Mouse (Mus musculus) forebrain, embryonic 10.5 days (tissue): ENCODE results near the gene Med26. TPM values are rescaled to one million over a fixed set of nuclear protein-coding genes. Genes with fewer than 3 reads are reported as not detected.

Experiments used
- DNase-seq: peaks from one replicate; pipeline ENCODE4 v3.0.0-alpha.2; 2017; ENCODE audit warnings: low spot score; ENCODE audit errors: extremely low spot score
- H3K27ac ChIP-seq: fragments of 300-500 bp; sonication (generic); 2 replicates; pipeline ENCODE4 v1.5.1; 2016; ENCODE audit warnings: mild to moderate bottlenecking
- H3K27me3 ChIP-seq: fragments of 300-500 bp; sonication (generic); 2 replicates; pipeline ENCODE4 v1.6.1; 2016; ENCODE audit warnings: mild to moderate bottlenecking; ENCODE audit not compliant: poor library complexity, severe bottlenecking
- H3K36me3 ChIP-seq: fragments of 300-500 bp; sonication (generic); replicated peaks from 2 replicates; pipeline ENCODE4 v1.6.1; 2016; ENCODE audit warnings: mild to moderate bottlenecking, moderate library complexity
- H3K4me1 ChIP-seq: fragments of 300-500 bp; sonication (generic); 2 replicates; pipeline ENCODE4 v1.6.1; 2016
- H3K4me3 ChIP-seq: fragments of 300-500 bp; sonication (generic); 2 replicates; pipeline ENCODE4 v1.5.1; 2016; ENCODE audit warnings: mild to moderate bottlenecking, moderate library complexity
- H3K9me3 ChIP-seq: fragments of 300-500 bp; sonication (generic); 2 replicates; pipeline ENCODE4 v1.6.1; 2016; ENCODE audit warnings: mild to moderate bottlenecking, moderate library complexity
- WGBS: fragments of 180-500 bp; shearing (Covaris S2); methylation state at CpG from one replicate; pipeline ENCODE4 v1.1.7; 2016; 5-methylcytosine and 5-hydroxymethylcytosine counted together
- polyA plus RNA-seq: library from polyadenylated mRNA; unstranded; fragments of >200 nt; fragmentation: Nextera tagmentation; extraction: Ambion mirVana; gene quantifications from 2 replicates; pipeline ENCODE4 v1.2.1, GENCODE M21; 2016

The Med26 gene
- polyA plus RNA-seq, 1 experiment from 2014 or later, result 20.1 TPM

- Histone ChIP-seq H3K9me3 (no peaks in the 10 kb centered on the region; the same call in 1 of the 2 replicates), H3K36me3 (peaks cover 38% of the 10 kb centered on the region), H3K27me3 (no peaks in the 10 kb centered on the region), H3K4me3 (no peak overlapping the region), H3K4me1 (peaks cover 16% of the 10 kb centered on the region), H3K27ac (no peak overlapping the region)
- DNase-seq, result no peak
Observed at GRCm38 (mm10) chr8:72521888-72522287, 26.2 kb downstream of the Med26 start.

- peaks cover 35% of the 10 kb centered on the region for H3K36me3 ChIP-seq
- 0 out of 2 replicates have a peak overlapping the region, but pooled peaks have one; percentile 73 for H3K27ac ChIP-seq
- 75% methylated on average over 7 of the region's 7 CpGs for WGBS
- H3K4me1 ChIP-seq, result peaks cover 16% of the 10 kb centered on the region
- H3K27me3 ChIP-seq, result no peaks in the 10 kb centered on the region
- no peak overlapping the region for H3K4me3 ChIP-seq
- H3K9me3 ChIP-seq, result no peaks in the 10 kb centered on the region
- DNase-seq, result no peak
Observed at GRCm38 (mm10) chr8:72517421-72517988, 30.6 kb downstream of the Med26 start.

- peaks cover 25% of the 10 kb centered on the region for H3K36me3 ChIP-seq
- no peaks in the 10 kb centered on the region for H3K27me3 ChIP-seq
- no peak overlapping the region for H3K27ac ChIP-seq
- peaks cover 11% of the 10 kb centered on the region for H3K4me1 ChIP-seq
- WGBS, result 90% methylated on average over 1 of the region's 1 CpGs
- no peak overlapping the region for H3K4me3 ChIP-seq
- DNase-seq, result no peak
- H3K9me3 ChIP-seq, result no peaks in the 10 kb centered on the region
Observed at GRCm38 (mm10) chr8:72513158-72513557, 34.9 kb downstream of the Med26 start.

- H3K4me1 ChIP-seq, result peaks cover 6% of the 10 kb centered on the region
- H3K9me3 ChIP-seq, result no peaks in the 10 kb centered on the region
- no peak overlapping the region for H3K27ac ChIP-seq
- peaks cover 23% of the 10 kb centered on the region for H3K36me3 ChIP-seq
- no peaks in the 10 kb centered on the region for H3K27me3 ChIP-seq
- no peak overlapping the region for H3K4me3 ChIP-seq
- no peak for DNase-seq
- 94% methylated on average over 1 of the region's 1 CpGs for WGBS
Observed at GRCm38 (mm10) chr8:72512648-72513047, 35.4 kb downstream of the Med26 start.

GRCm38 (mm10) chr8:72507505-72507904 is 40.6 kb downstream of the Med26 start:
- Histone ChIP-seq H3K4me1 (no peaks in the 10 kb centered on the region), H3K9me3 (no peaks in the 10 kb centered on the region), H3K27ac (no peak overlapping the region), H3K36me3 (peaks cover 17% of the 10 kb centered on the region), H3K4me3 (no peak overlapping the region), H3K27me3 (no peaks in the 10 kb centered on the region)
- whole genome bisulfite sequencing, result 92% methylated on average over 1 of the region's 1 CpGs
- DNase-seq, result no peak

GRCm38 (mm10) chr8:72504637-72505314 is 43.3 kb downstream of the Med26 start:
- H3K9me3 ChIP-seq, result no peaks in the 10 kb centered on the region
- peaks cover 27% of the 10 kb centered on the region for H3K36me3 ChIP-seq
- H3K4me1 ChIP-seq, result no peaks in the 10 kb centered on the region
- DNase-seq, result no peak
- H3K4me3 ChIP-seq, result no peak overlapping the region
- no peaks in the 10 kb centered on the region for H3K27me3 ChIP-seq
- no peak overlapping the region for H3K27ac ChIP-seq

GRCm38 (mm10) chr8:72504137-72504536 is 43.9 kb downstream of the Med26 start:
- Histone ChIP-seq H3K4me3 (no peak overlapping the region), H3K27me3 (no peaks in the 10 kb centered on the region), H3K36me3 (peaks cover 33% of the 10 kb centered on the region), H3K27ac (no peak overlapping the region), H3K9me3 (no peaks in the 10 kb centered on the region), H3K4me1 (no peaks in the 10 kb centered on the region)
- DNase-seq, result no peak

GRCm38 (mm10) chr8:72500521-72500931 is 47.5 kb downstream of the Med26 start:
- Histone ChIP-seq H3K36me3 (peaks cover 70% of the 10 kb centered on the region), H3K9me3 (no peaks in the 10 kb centered on the region), H3K4me3 (no peak overlapping the region), H3K27ac (no peak overlapping the region), H3K4me1 (peaks cover 12% of the 10 kb centered on the region; the same call in 1 of the 2 replicates), H3K27me3 (no peaks in the 10 kb centered on the region)
- 94% methylated on average over 1 of the region's 1 CpGs for WGBS
- no peak for DNase-seq

GRCm38 (mm10) chr8:72499521-72500284 is 48.4 kb downstream of the Med26 start:
- WGBS, result 75% methylated on average over 2 of the region's 2 CpGs
- H3K9me3 ChIP-seq, result no peaks in the 10 kb centered on the region
- H3K4me1 ChIP-seq, result peaks cover 21% of the 10 kb centered on the region; the same call in 1 of the 2 replicates
- DNase-seq, result no peak
- H3K36me3 ChIP-seq, result peaks cover 78% of the 10 kb centered on the region
- H3K27ac ChIP-seq, result no peak overlapping the region
- H3K4me3 ChIP-seq, result no peak overlapping the region
- no peaks in the 10 kb centered on the region for H3K27me3 ChIP-seq

- DNase-seq, result no peak
- 86% methylated on average over 4 of the region's 4 CpGs for WGBS
- Histone ChIP-seq H3K9me3 (no peaks in the 10 kb centered on the region), H3K4me3 (no peak overlapping the region), H3K27ac (no peak overlapping the region), H3K4me1 (peaks cover 31% of the 10 kb centered on the region), H3K27me3 (no peaks in the 10 kb centered on the region), H3K36me3 (peaks cover 75% of the 10 kb centered on the region)
Observed at GRCm38 (mm10) chr8:72498527-72498926, 49.5 kb downstream of the Med26 start.

GRCm38 (mm10) chr8:72497911-72498310 is 50.2 kb downstream of the Med26 start:
- Histone ChIP-seq H3K9me3 (no peaks in the 10 kb centered on the region), H3K27ac (no peak overlapping the region), H3K4me3 (no peak overlapping the region), H3K4me1 (peaks cover 35% of the 10 kb centered on the region), H3K27me3 (no peaks in the 10 kb centered on the region), H3K36me3 (peaks cover 70% of the 10 kb centered on the region)
- DNase-seq, result no peak
- WGBS, result 86% methylated on average over 1 of the region's 1 CpGs

- Histone ChIP-seq H3K36me3 (peaks cover 60% of the 10 kb centered on the region), H3K4me3 (no peak overlapping the region), H3K4me1 (peaks cover 43% of the 10 kb centered on the region), H3K27ac (no peak overlapping the region), H3K27me3 (no peaks in the 10 kb centered on the region), H3K9me3 (no peaks in the 10 kb centered on the region)
- DNase-seq, result no peak
- WGBS, result 91% methylated on average over 19 of the region's 19 CpGs
Observed at GRCm38 (mm10) chr8:72496217-72496616, 51.9 kb downstream of the Med26 start.
